In genomic region chr1:38557615-38558014, GRCm38 (mm10) we compare ENCODE assay signal across 18 mouse cellular contexts.
A peak's percentile ranks its signal among the peaks of the same experiment; 100 is the strongest.
DNase-seq lines count a peak whose midpoint lies in the region; ATAC-seq lines count a peak whose summit lies in the region.
"Had no signal": no experiment of that assay in that cellular context is flagged by ENCODE, and none has a peak within 500 bp of the region (broad histone marks: within the 10 kb centered on the region; RNA-seq: fewer than 3 reads in every experiment).

No protein-coding gene starts in this region.

- no peaks in the 10 kb centered on the region for H3K9me3 ChIP-seq in heart, embryonic 11.5 days (replicated peaks; ENCODE audit: control insufficient read depth, low read length)
- no peaks in the 10 kb centered on the region for H3K9me3 ChIP-seq in intestine, embryonic 16.5 days (ENCODE audit: control insufficient read depth, low read length)
- no peaks in the 10 kb centered on the region for H3K9me3 ChIP-seq in hindbrain, embryonic 14.5 days (ENCODE audit: control insufficient read depth, low read length)
- H3K9me3 ChIP-seq: forebrain, embryonic 10.5 days; limb, embryonic 13.5 days had no signal

- WGBS in heart, embryonic 11.5 days (ENCODE audit: insufficient replicate concordance): 48% methylated on average over 8 of the region's 8 CpGs
- 72% methylated on average over 8 of the region's 8 CpGs for WGBS in intestine, embryonic 16.5 days
- 90% methylated on average over 8 of the region's 8 CpGs for WGBS in hindbrain, embryonic 14.5 days

- no peak for ATAC-seq in heart, embryonic 11.5 days (replicated peaks; ENCODE audit: insufficient number of reproducible peaks, low FRiP score, low TSS enrichment)
- ATAC-seq in megakaryocyte, adult 5-6 weeks (ENCODE audit: poor library complexity, severe bottlenecking): peak; percentile 45
- no peak for ATAC-seq in intestine, embryonic 16.5 days
- no peak for ATAC-seq in hindbrain, embryonic 14.5 days (ENCODE audit: low FRiP score)
- ATAC-seq: hindbrain, postnatal 0 days had no signal

- H3K4me2 ChIP-seq in heart, embryonic 11.5 days: peak overlapping the region; percentile 54
- H3K4me2 ChIP-seq in intestine, embryonic 16.5 days (ENCODE audit: low read depth, low read length): no peak overlapping the region
- no peak overlapping the region for H3K4me2 ChIP-seq in hindbrain, embryonic 14.5 days (replicated peaks)
- H3K4me2 ChIP-seq: limb, embryonic 13.5 days; midbrain, embryonic 11.5 days had no signal

- no peaks in the 10 kb centered on the region for H3K36me3 ChIP-seq in heart, embryonic 11.5 days (ENCODE audit: control insufficient read depth, insufficient read depth, low read length)
- H3K36me3 ChIP-seq in intestine, embryonic 16.5 days (ENCODE audit: control insufficient read depth, insufficient read depth, low read length): no peaks in the 10 kb centered on the region
- no peaks in the 10 kb centered on the region for H3K36me3 ChIP-seq in hindbrain, embryonic 14.5 days (replicated peaks; ENCODE audit: control insufficient read depth, insufficient read depth)
- H3K36me3 ChIP-seq: forebrain, embryonic 10.5 days had no signal

- H3K27ac ChIP-seq in heart, embryonic 11.5 days (ENCODE audit: low read depth, low read length): peak overlapping the region; percentile 54; the same call in 1 of the 2 replicates
- no peak overlapping the region for H3K27ac ChIP-seq in intestine, embryonic 16.5 days (ENCODE audit: low read length)
- no peak overlapping the region for H3K27ac ChIP-seq in hindbrain, embryonic 14.5 days
- H3K27ac ChIP-seq: forebrain, embryonic 10.5 days; hindbrain, postnatal 0 days; layer of hippocampus, adult 2 months; left cerebral cortex, adult 2 months; limb, embryonic 13.5 days had no signal

- 0 out of 2 replicates have a peak overlapping the region, but pooled peaks have one; percentile 3 for H3K4me3 ChIP-seq in heart, embryonic 11.5 days (ENCODE audit: low read depth, low read length)
- no peak overlapping the region for H3K4me3 ChIP-seq in intestine, embryonic 16.5 days (ENCODE audit: low read length)
- H3K4me3 ChIP-seq in hindbrain, embryonic 14.5 days (replicated peaks; ENCODE audit: low read length): no peak overlapping the region
- H3K4me3 ChIP-seq: forebrain, embryonic 10.5 days; layer of hippocampus, adult 2 months; left cerebral cortex, adult 2 months; limb, embryonic 13.5 days had no signal

- peak overlapping the region; percentile 43; the same call in 1 of the 2 replicates for H3K9ac ChIP-seq in heart, embryonic 11.5 days (ENCODE audit: low read depth, low read length)
- no peak overlapping the region for H3K9ac ChIP-seq in intestine, embryonic 16.5 days (ENCODE audit: low read depth, low read length)
- H3K9ac ChIP-seq in hindbrain, embryonic 14.5 days: no peak overlapping the region
- H3K9ac ChIP-seq: limb, embryonic 13.5 days had no signal

- H3K4me1 ChIP-seq in heart, embryonic 11.5 days (ENCODE audit: control insufficient read depth, insufficient read depth, low read length): peaks cover 14% of the 10 kb centered on the region
- no peaks in the 10 kb centered on the region; the same call in 1 of the 2 replicates for H3K4me1 ChIP-seq in intestine, embryonic 16.5 days (ENCODE audit: control insufficient read depth, insufficient read depth, low read length)
- peaks cover 16% of the 10 kb centered on the region for H3K4me1 ChIP-seq in hindbrain, embryonic 14.5 days (replicated peaks; ENCODE audit: control insufficient read depth, insufficient read depth, low read length)

- intact Hi-C loops in heart, postnatal 36 days (cut with DNase I): no loop called here

- DNase-seq in heart, postnatal 36 days: no peak
- peak; percentile 84 for DNase-seq in 416B (ENCODE audit: low read depth)
- peak; percentile 71 for DNase-seq in T-cell, adult 2 months (ENCODE audit: low spot score)
- DNase-seq in layer of hippocampus, adult 9-10 months (ENCODE audit: low spot score): no peak
- DNase-seq in hindbrain, embryonic 14.5 days (ENCODE audit: low spot score): no peak
- DNase-seq: gastrocnemius, postnatal 25 days; kidney, adult 9 months; lung, postnatal 14 days; right cerebral cortex, postnatal 25 days had no signal

- H3K27me3 ChIP-seq in heart, embryonic 11.5 days (ENCODE audit: control insufficient read depth, insufficient read depth, low read length): no peaks in the 10 kb centered on the region
- H3K27me3 ChIP-seq in intestine, embryonic 16.5 days (replicated peaks; ENCODE audit: control insufficient read depth, insufficient read depth, low read length): no peaks in the 10 kb centered on the region
- H3K27me3 ChIP-seq in hindbrain, embryonic 14.5 days (ENCODE audit: control insufficient read depth, insufficient read depth, low read length): no peaks in the 10 kb centered on the region
- H3K27me3 ChIP-seq: limb, embryonic 13.5 days had no signal

Comparison
In these comparisons a context has a peak if more than half of its experiments do, and no peak if none do; other contexts are left out.
1. DNase-seq: peak in 416B (single experiment) and T-cell, adult 2 months (single experiment); none in heart, postnatal 36 days (0 of 2), layer of hippocampus, adult 9-10 months (single experiment) and hindbrain, embryonic 14.5 days (single experiment).